In the genomic region with DNA sequence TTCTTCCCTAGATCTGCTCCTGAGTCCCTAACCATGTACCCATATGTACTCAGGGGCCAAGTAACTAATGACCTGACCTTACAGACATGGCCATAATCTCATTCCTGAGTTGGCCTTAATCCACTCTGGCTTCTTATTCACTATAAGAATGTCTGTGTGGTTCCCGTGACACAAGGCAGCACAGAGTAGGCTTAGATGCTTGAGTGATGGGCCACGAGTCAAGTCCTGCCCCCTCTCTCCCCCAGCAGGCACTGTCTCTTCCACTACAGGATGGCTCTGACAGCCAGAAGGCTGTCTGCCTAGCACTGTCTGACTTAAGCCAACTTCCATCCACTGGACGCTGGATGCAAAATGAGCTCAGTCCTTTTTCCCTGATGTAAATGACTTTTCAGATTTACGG, we compare ENCODE assay signal across 21 mouse cellular contexts.
"Had no signal": no experiment of that assay in that cellular context is flagged by ENCODE, and none has a peak within 500 bp of the region (broad histone marks: within the 10 kb centered on the region; RNA-seq: fewer than 3 reads in every experiment).

No protein-coding gene starts in this region.

- H3K9ac ChIP-seq: liver, embryonic 14.5 days; lung, embryonic 15.5 days; midbrain, embryonic 12.5 days; midbrain, embryonic 15.5 days; neural tube, embryonic 12.5 days; neural tube, embryonic 15.5 days had no signal

- H3K36me3 ChIP-seq: lung, embryonic 15.5 days; midbrain, embryonic 12.5 days; midbrain, embryonic 15.5 days; neural tube, embryonic 12.5 days; neural tube, embryonic 15.5 days had no signal

- H3K27ac ChIP-seq: liver, embryonic 14.5 days; lung, embryonic 15.5 days; midbrain, embryonic 12.5 days; midbrain, embryonic 15.5 days; neural tube, embryonic 12.5 days; neural tube, embryonic 15.5 days; stomach, postnatal 0 days had no signal

- H3K27me3 ChIP-seq: lung, embryonic 15.5 days; midbrain, embryonic 15.5 days had no signal

- DNase-seq: kidney, adult 18-20 months; kidney, adult 9 months; kidney, postnatal 14 days; kidney, postnatal 4 days; lung, adult 18-20 months; lung, postnatal 10 days; lung, postnatal 36 days; right cerebral cortex, adult 18-20 months; right cerebral cortex, postnatal 14 days; right cerebral cortex, postnatal 4 days; thymus, adult 2 months; thymus, postnatal 14 days; thymus, postnatal 4 days had no signal

- H3K9me3 ChIP-seq: lung, embryonic 15.5 days; midbrain, embryonic 12.5 days; midbrain, embryonic 15.5 days; neural tube, embryonic 12.5 days; neural tube, embryonic 15.5 days had no signal

- H3K4me2 ChIP-seq: liver, embryonic 11.5 days; lung, embryonic 15.5 days; midbrain, embryonic 12.5 days; midbrain, embryonic 15.5 days; neural tube, embryonic 12.5 days; neural tube, embryonic 15.5 days had no signal

- ATAC-seq: midbrain, embryonic 15.5 days had no signal

- H3K4me3 ChIP-seq: lung, embryonic 15.5 days; midbrain, embryonic 12.5 days; midbrain, embryonic 15.5 days; neural tube, embryonic 12.5 days; neural tube, embryonic 15.5 days had no signal
